Mouse (Mus musculus) frontal cortex, postnatal 10 days (tissue): ENCODE data around the gene Cabp4.
"Not testable (repeated sequence)": the region's sequence is repeated elsewhere in the genome, so short reads cannot be mapped to it uniquely, and the experiment has no call there.

Experiments
- DNase-seq, 2 experiments: peaks; one replicate each; pipeline ENCODE4 v3.0.0; 2022; ENCODE audit warnings: low spot score in 2 of 2, mixed read lengths in 1 of 2

Cabp4 gene

DNA sequence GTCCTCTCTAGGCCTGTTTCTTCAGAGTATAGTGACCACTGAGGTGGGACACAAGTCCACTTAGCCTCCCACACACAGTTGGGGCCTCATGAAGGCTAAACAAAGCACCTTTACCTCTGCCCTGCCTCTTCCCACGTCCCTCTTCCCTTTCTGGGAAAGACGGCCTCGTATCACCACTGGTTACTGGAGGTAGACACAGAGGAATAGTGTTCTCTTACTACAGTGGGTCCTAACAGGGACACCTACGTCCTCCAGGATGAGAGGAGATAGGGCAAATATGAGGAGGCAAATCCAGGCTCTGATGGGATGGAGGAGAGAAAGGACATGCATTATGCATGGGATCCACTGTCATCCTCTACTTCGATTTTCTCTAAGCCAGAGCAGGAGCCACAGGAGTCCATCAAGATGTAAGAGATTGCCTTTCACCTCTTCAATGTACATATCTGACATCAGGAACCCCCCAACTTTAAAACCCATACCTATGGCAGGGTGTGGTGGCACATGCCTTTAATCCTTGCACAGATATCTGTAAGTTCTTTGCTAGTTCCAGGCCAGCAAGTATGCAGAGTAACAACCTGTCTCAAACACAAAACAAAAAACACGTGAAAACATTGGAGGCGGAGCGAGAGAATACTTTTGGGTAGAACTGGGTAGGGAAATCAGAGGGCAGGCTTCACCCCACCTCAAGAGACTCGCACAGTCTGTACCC, 4.1 kb upstream of the Cabp4 start:
- DNase-seq, result no peak

DNA sequence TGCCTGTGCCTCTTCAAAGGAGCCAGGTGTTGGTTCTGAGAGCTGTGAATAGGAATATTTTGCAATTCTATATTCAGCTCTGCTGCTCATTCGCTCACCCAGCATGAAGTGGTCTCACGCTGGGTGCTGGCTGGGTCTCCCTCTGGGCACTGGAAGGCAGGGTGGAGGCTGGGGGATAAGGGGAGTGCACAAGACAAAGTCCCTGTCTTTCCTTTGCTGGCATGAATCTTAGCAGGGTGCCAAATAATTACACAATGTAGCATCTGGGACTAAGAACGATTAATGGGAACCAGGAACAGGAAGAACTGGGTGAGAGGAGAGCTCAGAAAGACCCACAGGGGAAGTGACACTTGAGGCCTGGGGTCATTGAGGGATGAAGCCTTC, 3.2 kb upstream of the Cabp4 start:
- DNase-seq, result no peak

DNA sequence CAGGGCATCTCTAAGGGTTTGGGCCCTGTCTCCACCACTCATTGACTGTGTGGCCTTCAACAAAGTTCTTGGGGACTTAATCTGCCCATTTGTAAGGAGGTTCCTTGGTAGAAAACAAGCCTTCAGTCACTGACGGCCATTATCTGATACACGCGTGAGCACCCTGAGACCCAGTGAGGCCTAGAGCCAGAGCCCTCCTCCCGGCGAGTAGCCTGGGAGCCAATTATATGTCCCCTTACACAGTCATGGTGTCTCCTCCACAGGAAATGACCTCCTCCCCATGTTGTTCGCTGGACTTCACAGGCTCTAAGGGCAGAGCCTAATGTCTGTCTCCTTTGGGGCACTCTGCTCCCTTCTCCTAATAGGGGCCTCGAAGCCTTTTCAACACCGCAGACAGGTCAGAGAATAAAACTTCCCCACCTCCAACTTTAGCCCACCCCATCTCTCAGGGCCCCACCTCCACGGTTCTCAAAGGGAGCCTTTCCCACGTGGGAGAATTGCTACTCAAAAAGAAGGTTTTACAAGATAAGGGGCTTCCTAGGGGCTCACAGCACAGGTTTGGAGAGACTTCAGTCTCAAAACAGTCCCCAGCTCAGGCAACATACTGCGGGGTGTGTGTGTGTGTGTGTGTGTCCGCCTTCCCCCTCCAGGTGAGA, 2.7 kb upstream of the Cabp4 start:
- DNase-seq, result no peak

DNA sequence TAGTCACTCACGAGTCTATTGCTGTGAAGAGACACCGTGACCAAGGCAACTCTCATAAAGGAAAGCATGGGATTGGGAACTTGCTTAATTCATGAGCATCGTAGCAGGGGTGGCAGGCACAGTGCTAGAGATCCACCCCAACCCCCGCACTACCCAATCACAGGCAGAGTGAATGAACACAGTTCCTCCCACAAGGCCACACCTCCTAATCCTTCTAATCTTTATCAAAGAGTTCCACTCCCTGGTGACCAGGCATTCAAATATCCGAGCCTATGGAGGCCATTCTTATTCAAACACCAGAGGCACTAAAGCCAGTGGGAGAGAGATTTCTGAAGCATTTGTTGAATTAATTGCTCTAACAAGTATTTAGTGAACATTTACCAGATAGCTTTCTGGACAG, 2.1 kb upstream of the Cabp4 start:
- DNase-seq, result no peak

DNA sequence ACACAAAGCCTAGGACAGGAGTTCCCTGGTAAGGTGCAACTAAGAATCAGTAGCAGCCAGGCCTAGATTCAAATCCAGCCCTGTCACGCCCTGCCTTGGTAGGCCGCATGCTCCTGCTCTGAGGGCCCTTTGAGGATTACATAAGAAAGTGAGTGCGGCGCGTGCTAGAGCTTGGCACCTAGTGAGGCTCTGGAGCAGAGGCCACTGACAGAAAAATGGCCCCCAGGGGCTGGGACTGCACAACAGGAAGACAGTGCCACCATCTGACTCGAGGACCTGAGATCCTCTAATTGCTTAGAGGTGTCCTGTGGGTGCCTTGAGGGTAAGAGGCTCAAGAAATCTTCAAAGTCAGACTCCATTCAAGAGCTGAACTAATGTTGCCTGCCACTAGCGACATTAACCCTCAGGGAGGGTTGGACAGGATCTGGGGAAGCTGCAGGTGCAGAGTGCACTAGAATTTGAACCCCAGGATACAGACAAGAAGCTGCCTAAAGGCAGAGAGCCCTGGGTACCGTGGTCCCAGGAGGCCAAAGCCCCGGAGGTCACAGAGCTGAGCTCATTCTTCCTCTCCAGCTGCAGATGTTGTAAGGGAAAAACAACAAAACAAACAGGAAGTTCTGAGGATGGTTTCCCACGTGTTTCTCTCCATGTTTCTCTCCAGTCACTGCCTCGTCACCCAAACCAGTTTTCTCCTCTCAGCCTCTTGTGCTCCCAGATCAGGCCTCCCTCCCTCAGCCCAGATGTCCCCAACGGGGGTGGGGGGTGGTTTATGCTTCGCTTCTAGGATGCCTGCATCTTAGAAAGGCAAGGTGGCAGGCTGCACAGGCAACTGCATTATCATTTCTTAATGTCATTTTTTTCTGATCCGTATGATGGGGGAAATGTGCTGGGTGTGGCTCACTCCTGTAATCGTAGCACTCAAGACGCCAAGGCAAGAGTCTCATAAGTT, 991 bp upstream of the Cabp4 start:
- DNase-seq, result no peak

DNA sequence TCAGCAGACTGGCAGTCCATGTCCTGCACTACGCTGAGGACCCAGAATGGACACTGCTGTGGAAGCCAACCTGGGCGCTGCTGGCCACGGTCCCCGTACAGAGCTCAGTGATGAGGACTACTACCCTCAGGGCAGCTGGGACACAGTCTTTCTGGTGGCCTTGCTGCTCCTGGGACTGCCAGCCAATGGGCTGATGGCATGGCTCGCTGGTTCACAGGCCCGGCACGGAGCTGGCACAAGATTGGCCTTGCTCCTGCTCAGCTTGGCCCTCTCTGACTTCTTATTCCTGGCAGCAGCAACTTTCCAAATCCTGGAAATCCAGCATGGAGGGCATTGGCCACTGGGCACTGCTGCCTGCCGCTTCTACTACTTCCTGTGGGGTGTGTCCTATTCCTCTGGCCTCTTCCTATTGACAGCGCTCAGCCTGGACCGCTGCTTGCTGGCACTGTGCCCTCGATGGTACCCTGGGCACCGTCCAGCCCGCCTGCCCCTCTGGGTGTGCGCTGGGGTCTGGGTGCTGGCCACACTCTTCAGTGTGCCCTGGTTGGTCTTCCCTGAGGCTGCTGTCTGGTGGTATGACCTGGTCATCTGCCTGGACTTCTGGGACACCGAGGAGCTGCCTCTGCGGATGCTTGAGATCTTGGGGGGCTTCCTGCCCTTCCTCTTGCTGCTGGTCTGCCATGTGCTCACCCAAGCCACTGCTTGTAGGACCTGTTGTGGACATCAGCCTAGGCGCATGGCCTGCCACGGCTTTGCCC, 1.2 kb downstream of the Cabp4 start:
- no peak for DNase-seq

DNA sequence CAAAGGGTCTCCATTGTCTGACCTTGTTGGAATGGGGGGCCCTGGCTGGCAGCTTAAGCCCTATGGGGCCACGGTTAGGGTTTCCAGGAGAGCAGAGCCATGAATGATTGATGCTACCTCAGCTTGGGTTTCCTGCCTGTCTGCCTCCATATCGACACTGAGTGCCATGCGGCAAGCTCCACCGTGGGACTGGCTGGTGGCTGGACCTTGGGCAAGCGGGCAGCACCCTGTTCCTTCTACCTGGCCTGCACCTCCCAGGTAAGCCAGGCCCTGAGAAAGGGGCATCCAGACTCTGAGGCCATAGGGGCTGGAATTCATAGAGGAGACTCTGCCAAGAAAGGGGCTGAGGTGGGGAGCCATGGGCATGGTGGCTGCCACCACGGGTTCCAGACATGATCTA, 3.7 kb downstream of the Cabp4 start:
- DNase-seq, result no peak

DNA sequence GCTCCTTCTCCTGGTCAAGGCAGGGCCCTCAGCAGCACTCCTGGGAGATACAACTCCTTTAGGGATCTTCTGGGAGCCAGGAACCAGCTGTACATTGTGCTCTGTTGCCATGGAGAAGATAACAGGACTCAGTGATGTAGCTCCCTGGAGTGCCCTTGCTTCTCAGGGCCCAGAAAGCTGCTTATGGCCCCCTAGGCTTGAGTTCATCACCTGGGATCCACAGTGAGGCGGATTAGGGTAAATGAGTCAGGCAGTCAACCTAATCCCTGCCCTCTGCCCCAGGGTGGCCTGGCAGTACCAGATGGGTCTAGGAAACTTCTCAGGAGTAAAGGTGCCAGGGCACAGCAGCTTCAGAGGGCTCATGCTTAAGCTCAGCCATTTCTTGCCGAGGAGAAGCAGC, 4.4 kb downstream of the Cabp4 start, which contains the start of gene Gpr152:
Gene Gpr152 (plus strand): TSS at position 342 of the 400 bp plus-strand sequence.
- DNase-seq, result no peak

DNA sequence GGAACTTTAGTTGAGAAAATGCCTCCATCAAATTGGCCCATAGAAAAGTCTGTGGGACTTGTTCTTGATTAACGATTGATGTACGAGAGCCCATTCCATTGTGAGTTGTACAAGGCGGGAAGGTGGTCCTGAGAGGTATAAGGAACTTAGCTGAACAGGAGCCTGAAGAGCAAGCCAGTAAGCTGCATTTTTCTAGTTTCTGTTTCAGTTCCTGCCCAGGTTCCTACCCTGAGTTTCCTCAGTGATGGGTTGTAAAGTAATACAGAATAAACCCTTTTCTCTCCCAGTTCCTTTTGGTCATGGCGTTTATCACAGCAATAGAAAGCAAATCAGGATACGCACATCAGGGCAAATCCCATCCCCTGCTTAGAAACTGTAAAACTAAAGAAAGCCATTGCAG, 5.9 kb downstream of the Cabp4 start:
- DNase-seq, result no peak

DNA sequence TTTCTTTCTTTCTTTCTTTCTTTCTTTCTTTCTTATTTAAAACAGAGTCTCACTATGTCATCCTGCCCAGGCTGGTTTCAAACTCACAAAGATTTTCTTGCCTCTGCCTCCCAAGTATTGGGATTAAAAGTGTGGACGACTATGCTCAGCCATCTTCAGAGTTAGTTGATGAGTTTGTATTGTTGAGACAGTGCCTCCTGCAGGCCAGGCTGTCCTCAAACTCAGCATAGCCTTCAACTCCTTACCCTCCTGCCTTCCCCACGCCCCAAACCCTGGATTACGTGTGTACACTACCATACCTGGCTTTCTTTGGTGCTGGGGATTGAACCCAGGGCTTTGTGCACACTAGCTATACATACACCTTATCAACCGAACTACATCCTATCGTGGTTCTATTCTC, 7.4 kb downstream of the Cabp4 start:
- DNase-seq, result no peak

DNA sequence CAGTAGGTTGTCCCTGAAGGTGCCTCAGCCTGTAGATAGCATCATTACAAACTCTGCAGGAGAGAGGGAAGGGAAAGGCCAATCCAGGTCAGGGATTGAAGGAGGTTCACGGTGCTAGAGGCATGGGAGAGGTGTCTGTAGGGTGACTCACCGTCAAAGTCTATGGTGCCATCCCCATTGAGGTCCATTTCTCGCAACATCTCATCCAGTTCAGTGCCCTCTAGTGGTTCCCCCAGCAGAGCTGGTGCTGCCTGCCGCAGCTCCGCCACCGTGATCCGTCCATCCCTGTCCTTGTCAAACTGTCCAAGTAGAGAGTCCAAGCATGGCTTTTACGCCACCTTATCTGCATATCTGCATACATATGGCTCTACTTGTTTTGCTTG, 7.9 kb downstream of the Cabp4 start:
- DNase-seq, result not testable (repeated sequence)

DNA sequence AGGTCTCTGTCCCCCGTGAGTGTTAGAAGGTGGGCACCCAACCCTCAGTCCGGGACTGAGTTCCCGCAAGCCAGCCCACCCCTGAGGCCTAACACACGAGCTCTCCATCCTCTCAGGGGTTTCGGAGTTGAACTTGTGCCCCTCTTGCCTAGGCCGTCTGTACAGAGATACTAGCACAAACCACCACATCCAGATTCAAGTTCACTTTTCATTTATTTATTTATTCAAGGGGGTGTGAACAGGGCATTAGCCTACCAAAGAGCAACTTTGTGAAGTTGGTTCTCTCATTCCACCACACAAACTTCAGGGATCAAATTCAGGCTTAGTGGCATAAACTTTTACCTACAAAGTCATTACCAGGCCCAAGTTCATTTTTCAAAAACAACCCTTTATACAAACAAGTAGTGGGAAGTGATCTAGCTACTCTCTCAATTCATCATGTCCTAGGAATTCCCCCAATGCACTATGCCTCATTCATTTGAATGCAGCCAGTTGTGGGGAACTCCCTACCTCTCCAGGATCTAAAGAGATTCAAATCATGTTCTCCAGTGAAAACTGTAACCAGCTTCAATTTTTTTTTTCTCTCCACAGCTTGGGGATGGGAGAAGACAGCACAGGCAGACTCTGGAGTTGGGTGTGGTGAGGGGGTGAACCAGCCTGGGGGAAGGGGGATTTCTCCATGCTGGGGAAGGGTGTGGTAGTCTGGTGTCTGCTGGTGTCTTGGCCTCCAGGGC, 8.4 kb downstream of the Cabp4 start:
- DNase-seq, result not testable (repeated sequence)

DNA sequence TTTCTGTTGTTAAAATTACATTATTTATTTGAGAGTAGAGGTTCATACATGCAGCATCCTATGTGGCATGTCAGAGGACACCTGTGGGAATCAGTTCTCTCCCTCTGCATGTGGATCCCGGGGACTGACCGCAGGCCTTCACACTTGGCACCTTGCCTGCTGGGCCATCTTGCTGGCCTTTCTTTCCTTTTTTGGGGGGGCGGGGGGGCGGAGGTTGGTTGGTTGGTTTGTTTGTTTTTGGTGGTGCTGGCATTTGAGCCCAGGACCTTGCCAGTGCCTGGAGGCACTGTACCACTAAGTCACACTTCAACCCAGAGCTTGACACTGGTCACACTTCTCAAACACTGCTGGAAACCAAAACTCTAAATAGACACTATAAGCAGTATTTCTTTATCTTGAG, 9.5 kb downstream of the Cabp4 start:
- no peak for DNase-seq

DNA sequence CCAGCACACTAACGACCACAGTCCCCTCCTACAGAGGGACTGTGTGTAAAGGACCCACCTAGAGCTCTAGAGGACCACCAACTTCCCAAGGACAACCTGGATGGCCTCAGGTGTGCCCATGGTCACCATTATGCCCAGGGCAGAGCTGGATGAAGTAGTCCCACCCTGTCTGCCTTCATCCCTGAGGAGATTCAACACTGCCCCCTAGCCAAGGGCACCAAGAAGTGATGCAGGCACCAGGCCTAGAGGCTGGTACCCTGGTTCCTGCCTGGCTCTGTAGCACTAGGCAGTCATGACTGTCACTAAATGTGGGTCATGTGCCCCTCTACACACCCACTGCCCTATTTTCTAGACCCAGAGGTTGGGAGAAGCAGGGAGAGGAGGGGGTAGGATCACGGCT, 12.1 kb downstream of the Cabp4 start:
- no peak for DNase-seq

DNA sequence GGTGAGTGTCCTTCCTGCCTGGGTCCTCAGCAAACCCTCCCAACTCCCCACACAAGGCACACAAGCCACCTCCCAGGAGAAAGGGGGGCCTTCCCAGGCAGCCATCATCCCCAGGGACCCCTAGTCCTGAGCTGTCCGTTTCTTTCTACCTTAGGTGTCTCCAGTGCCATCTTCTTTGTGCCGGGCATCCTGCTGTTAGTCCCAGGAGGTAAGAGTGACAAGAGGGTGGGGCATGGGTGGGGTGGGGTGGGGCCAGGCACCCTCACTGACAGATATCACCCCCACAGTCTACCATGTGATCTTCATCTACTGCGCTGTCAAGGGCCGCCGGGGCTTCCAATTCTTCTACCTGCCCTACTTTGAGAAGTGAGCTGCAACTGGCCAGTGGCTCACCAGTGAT, 12.8 kb downstream of the Cabp4 start:
- no peak for DNase-seq

DNA sequence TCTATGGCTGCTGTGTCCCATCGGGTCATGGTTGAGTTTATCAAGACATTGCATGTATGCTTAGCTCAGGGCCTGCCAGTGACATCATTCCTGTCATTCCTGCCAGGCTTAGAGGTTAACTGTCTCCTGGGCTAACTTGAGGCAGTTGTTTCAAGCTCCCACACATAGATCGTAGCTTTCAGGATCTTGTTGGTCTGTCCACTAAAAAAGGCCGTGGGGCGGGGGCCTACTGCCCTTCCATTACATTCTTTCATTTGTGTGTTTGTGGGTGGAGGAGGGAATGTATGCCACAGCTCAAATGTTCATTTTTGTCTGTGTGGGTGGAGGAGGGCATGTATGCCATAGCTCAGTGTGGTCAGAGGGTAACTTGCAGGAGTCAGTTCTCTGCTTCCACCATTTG, 13.7 kb downstream of the Cabp4 start:
- no peak for DNase-seq

DNA sequence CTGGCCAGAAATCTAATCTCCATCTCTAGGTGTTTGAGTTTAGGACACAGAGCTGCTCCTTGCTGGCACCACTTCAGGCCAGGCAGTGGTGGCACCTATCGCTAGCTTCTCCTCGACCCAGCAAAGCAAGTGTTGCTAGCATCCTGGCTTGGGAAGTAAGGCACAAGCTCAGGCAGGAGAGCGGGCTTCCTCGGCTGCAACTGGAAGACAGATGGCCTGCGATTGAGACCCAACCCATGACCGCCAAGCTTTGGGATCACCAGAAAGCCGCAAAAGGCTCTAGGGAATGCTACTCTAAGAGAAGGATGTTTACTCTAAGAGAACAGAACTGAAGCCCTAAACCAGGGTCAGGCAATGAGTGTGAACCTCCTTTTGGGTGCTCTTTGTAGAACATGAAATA, 14.4 kb downstream of the Cabp4 start:
- DNase-seq, result no peak

DNA sequence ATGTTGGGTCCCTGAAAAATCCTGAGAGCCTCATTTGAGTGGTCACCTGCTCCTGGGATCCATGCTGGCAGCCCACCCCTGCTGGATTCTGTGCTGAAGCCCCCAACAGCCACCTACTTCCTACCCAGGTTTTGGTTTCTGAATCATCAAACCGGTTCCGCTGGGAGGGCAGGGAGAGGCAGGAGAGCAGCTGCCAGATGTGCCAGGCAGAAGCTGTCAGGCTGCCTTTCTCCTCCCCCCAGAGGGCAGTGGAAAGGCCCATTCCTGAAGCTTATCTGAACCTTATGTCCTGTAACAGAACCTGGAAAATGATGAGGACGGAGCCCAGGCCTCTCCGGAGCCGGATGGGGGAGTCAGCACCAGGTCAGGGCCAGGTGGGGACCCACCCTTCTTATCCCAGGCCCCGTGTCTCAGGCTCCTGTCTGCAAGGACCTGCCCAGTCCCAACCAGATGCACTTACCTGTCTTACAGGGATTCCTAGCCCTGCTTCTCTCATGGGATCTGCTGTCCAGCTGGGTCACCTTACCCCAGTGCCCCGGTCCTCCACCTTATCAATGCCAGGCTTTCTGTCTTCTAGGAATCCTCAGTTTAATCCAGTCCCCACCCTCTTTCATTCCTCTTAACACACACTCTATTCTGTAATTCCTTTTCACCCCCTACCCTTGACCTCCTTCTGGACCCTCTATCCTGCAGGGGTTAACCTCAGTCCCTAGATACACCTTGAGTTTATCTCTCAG, 16.9 kb downstream of the Cabp4 start:
- no peak for DNase-seq

DNA sequence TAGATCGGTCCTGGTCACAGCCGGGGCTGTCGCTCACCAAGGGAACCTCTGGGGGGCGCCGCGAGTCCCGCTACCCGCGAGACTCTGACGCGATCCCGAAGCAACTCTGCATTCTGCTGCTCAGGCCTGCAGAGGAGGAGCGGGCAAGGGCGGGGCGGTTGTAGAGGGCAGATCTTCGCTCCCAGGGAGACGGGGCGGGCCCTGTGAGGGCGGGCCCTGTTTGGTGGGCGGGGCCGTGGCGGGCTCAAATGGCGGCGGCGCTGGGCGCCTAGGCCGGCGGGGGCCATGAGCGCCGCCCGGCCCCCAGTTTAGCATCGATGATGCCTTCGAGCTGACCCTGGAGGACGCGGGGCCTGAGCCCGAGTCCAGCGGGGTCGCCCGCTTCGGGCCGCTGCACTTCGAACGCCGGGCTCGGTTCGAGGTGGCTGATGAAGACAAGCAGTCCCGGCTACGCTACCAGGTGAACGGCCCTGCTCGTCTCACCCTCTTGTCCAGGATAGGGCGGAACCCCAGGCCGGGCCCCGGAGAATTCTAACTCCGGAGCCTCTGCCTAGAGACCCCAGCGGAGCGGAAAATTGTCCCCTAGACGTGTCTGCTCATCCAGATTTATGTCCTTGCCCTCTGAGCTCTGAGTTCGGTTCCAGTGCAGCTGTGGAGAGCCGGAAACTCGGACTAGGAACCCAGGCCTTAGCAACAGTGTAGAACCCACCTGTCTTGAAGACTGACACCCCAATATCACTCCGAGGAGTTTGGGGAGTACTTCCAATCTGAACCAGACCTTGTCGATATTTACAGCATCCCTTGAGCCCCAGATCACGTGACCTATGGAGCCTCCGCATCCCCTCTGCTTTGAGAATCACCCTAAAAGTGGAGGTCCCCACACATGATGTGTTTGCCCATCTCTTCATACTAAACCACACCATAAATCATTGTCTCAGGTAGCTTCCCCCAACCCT, 17.8 kb downstream of the Cabp4 start, which contains the start of gene Aip:
Gene Aip (minus strand): TSS at position 118 of the 956 bp plus-strand sequence.
- peak; percentile 98 for DNase-seq
